Mouse (Mus musculus) intestine, postnatal 0 days (tissue): ENCODE results near the gene Flt3l. TPM values are rescaled to one million over a fixed set of nuclear protein-coding genes. Genes with fewer than 3 reads are reported as not detected.
"Not testable (repeated sequence)": the region's sequence is repeated elsewhere in the genome, so short reads cannot be mapped to it uniquely, and the experiment has no call there.

Experiments used
- ATAC-seq: fragments of 200-750 bp; cut with Nextera tagmentation; 2 replicates; pipeline ENCODE4 v1.8.0; 2017; ENCODE audit warnings: mild to moderate bottlenecking, moderate TSS enrichment, moderate library complexity
- H3K27ac ChIP-seq: fragments of 300-500 bp; sonication (generic); 2 replicates; pipeline ENCODE4 v1.5.1; 2014; ENCODE audit warnings: mild to moderate bottlenecking, low read depth, low read length, moderate library complexity
- H3K27me3 ChIP-seq: fragments of 300-500 bp; sonication (generic); replicated peaks from 2 replicates; pipeline ENCODE4 v1.6.1; 2014; ENCODE audit warnings: low read length, mixed read lengths; ENCODE audit not compliant: control insufficient read depth, insufficient read depth
- H3K36me3 ChIP-seq: fragments of 300-500 bp; sonication (generic); 2 replicates; pipeline ENCODE4 v1.6.1; 2014; ENCODE audit warnings: mild to moderate bottlenecking, moderate library complexity; ENCODE audit not compliant: control insufficient read depth, insufficient read depth
- H3K4me1 ChIP-seq: fragments of 300-500 bp; sonication (generic); replicated peaks from 2 replicates; pipeline ENCODE4 v1.6.1; 2014; ENCODE audit warnings: antibody characterized with exemption, low read length, mixed read lengths; ENCODE audit not compliant: control insufficient read depth, insufficient read depth
- H3K4me2 ChIP-seq: fragments of 300-500 bp; sonication (generic); replicated peaks from 2 replicates; pipeline ENCODE4 v1.6.1; 2014; ENCODE audit warnings: low read depth, mild to moderate bottlenecking, moderate library complexity
- H3K4me3 ChIP-seq: fragments of 300-500 bp; sonication (generic); 2 replicates; pipeline ENCODE4 v1.5.1; 2014; ENCODE audit warnings: low read depth, low read length
- H3K9ac ChIP-seq: fragments of 300-500 bp; sonication (generic); 2 replicates; pipeline ENCODE4 v1.6.1; 2014; ENCODE audit warnings: mild to moderate bottlenecking, low read depth, low read length
- H3K9me3 ChIP-seq: fragments of 300-500 bp; sonication (generic); 2 replicates; pipeline ENCODE4 v1.6.1; 2016; ENCODE audit warnings: mixed run types; ENCODE audit not compliant: control insufficient read depth
- CTCF ChIP-seq: sonication (generic); IDR thresholded peaks from 2 replicates; pipeline ENCODE4 v1.5.1; 2016; ENCODE audit warnings: low read depth, mild to moderate bottlenecking, control low read depth, antibody characterized with exemption, moderate library complexity
- WGBS: fragments of 180-500 bp; shearing (Covaris S2); extraction: QIAGEN DNeasy Blood & Tissue Kit; methylation state at CpG from one replicate; pipeline ENCODE4 v1.1.7; 2014; 5-methylcytosine and 5-hydroxymethylcytosine counted together
- polyA plus RNA-seq: library from polyadenylated mRNA; unstranded; fragments of >200 nt; fragmentation: Nextera tagmentation; extraction: Ambion mirVana; gene quantifications from 2 replicates; pipeline ENCODE4 v1.2.1, GENCODE M21; 2015

Flt3l gene
- polyA plus RNA-seq, 1 experiment from 2014 or later = 2.7 TPM

DNA sequence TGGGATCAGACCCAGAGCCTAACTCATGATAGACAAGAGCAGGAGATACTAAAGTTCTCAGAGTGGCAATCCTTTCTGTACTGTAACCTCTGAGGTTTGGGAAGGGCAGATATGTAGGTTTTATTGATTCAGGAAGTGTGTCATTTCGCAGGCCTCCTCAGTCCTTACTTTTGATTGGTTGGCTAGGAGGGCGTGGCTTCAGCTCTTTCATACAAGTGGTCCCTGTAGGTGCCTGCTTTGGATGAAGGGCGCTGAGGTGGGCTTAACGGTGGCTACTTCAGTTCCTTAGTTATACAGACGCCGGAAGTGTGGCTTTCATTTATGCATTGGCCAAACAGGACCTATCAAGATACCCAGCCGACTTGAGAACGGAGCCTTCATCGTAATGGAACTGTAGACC is 19.4 kb upstream of the Flt3l start:
- H3K27ac ChIP-seq = no peak overlapping the region

DNA sequence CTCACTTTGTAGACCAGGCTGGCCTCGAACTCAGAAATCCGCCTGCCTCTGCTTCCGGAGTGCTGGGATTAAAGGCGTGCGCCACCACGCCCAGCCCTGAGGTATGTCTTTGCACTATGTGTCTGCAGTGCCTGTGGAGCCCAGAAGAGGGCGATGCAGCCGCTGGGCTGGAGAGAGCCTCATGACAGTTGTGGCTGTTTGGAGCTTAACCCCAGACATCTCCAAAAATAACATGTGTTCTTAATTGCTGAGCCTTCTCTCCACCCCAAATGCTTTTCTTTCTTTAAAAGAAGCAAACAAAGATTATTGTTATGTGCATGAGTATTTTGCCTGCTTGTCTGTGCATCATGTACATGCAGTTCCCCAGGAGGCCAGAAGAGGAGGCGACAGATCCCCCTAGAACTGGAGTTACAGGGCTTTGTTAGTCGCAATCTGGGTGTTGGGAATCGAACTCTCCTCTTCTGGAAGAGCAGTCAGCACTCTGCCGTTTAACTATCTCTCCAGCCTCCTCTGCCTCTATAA is 18.8 kb upstream of the Flt3l start:
- peak; percentile 53 for ATAC-seq
- peak overlapping the region; percentile 72 for H3K4me3 ChIP-seq
- H3K27me3 ChIP-seq = no peaks in the 10 kb centered on the region
- no peaks in the 10 kb centered on the region for H3K9me3 ChIP-seq
- H3K9ac ChIP-seq = no peak overlapping the region
- peaks cover 29% of the 10 kb centered on the region for H3K36me3 ChIP-seq
- H3K4me1 ChIP-seq = peaks cover 8% of the 10 kb centered on the region; the same call in 1 of the 2 replicates
- 67% methylated on average over 12 of the region's 12 CpGs for WGBS
- peak; percentile 75 for TF ChIP-seq CTCF
- peak overlapping the region; percentile 68 for H3K4me2 ChIP-seq
- 0 out of 2 replicates have a peak overlapping the region, but pooled peaks have one; percentile 94 for H3K27ac ChIP-seq

More for the DNA sequence above, 19.4 kb upstream of the Flt3l start:
- Histone ChIP-seq H3K4me1 (peaks cover 6% of the 10 kb centered on the region; the same call in 1 of the 2 replicates), H3K9ac (no peak overlapping the region), H3K4me2 (no peak overlapping the region), H3K4me3 (no peak overlapping the region), H3K27me3 (no peaks in the 10 kb centered on the region), H3K36me3 (peaks cover 34% of the 10 kb centered on the region), H3K9me3 (no peaks in the 10 kb centered on the region)
- ATAC-seq = no peak
- WGBS = 84% methylated on average over 9 of the region's 9 CpGs
- TF ChIP-seq CTCF = no peak

DNA sequence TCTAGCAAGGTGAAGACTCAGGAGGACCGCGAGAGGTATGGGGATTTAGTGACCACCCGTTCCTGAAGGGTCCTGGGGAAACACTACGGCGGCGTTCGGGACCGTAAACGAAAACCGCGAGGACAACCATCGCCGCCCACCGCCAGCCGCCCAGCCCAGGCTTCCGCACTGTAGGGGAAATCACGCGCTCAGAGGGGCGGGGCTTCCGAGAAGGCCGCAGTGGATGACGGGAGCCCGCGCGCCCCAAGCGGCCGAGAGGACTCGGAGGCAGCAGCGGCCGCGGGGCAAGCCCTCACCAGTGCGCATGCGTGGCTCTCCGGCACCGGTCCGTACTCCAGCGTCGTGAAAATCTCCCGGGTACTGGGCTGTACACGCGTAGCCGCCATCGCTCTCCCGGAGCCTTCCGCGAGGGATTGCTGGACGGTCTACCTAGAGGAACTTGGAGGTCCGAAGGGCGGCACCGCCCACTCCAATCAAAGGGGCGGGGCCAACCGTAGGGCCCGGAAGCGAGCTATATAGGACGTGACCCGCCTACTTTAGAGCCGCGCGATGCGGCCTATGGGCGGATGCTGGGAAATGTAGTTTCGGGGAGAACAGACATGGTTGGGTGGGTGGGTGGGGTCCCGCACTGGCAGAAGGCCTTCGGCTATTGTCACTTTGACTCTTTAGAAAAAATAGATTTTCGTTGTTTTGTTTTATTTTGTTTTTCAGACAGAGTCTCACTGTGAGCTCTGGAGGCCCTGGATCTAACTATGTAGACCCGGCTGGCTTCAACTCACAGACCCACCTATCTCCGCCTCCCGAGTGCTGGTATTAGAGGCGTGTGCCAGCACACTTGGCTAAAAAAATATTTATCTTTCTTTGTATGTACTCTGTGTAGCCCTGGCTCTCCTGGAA is 18.1 kb upstream of the Flt3l start, which contains the start of the genes Pih1d1 and Aldh16a1:
TSS of gene Pih1d1 (plus strand) at position 208 of the 897 bp plus-strand sequence.
TSS of gene Aldh16a1 (minus strand) at position 489 of the 897 bp plus-strand sequence.
- H3K27ac ChIP-seq = peak within 1 kb of the TSS; percentile 94
- peak; percentile 92 for ATAC-seq
- H3K9ac ChIP-seq = peak within 1 kb of the TSS; percentile 85
- peaks cover 24% of the 10 kb centered on the region for H3K36me3 ChIP-seq
- H3K9me3 ChIP-seq = no peaks in the 10 kb centered on the region
- peak within 1 kb of the TSS; percentile 68 for H3K4me2 ChIP-seq
- 3% methylated on average over 69 of the region's 69 CpGs for WGBS
- TF ChIP-seq CTCF = peak; percentile 77
- H3K27me3 ChIP-seq = no peaks in the 10 kb centered on the region
- peak within 1 kb of the TSS; percentile 72 for H3K4me3 ChIP-seq
- peaks cover 8% of the 10 kb centered on the region; the same call in 1 of the 2 replicates for H3K4me1 ChIP-seq

DNA sequence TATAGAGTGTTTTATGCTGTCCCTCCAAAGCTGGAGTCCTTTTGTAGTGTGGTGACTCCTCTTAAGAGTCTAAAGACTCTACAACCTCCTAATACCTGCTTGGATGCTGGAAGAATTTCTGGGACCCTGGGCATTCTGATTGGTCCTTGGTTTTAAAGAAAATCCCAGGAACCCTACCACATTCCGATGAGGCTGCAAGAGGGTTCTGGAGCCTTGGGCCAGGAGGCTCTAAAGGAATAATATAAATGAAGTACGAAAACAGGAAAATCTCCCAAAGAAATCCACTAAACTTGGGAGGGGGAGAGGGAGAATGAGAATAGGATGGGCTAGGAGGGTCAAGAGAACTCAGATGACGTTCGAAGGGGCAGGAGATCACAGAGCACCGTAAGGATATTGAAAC is 17.4 kb upstream of the Flt3l start:
- 2% methylated on average over 5 of the region's 5 CpGs for WGBS
- Histone ChIP-seq H3K4me1 (peaks cover 8% of the 10 kb centered on the region; the same call in 1 of the 2 replicates), H3K27me3 (no peaks in the 10 kb centered on the region), H3K9ac (peak overlapping the region; percentile 85), H3K36me3 (peaks cover 23% of the 10 kb centered on the region), H3K4me3 (peak overlapping the region; percentile 72), H3K4me2 (peak overlapping the region; percentile 68), H3K27ac (peak overlapping the region; percentile 94), H3K9me3 (no peaks in the 10 kb centered on the region)
- ATAC-seq = no peak
- no peak for TF ChIP-seq CTCF

DNA sequence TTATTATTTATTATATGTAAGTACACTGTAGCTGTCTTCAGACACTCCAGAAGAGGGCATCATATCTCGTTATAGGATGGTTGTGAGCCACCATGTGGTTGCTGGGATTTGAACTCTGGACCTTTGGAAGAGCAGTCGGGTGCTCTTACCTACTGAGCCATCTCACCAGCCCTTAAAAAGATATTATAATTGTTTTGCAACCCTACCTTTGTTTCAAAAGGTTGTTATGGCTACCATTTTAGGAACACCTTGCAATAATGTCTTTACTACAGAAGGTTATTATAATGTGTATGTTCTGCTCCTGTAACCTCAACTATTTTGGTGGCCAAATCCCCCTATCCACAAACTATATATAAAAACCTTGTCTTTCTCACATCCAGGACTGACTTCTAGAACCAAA is 16.8 kb upstream of the Flt3l start:
- ATAC-seq, H3K27me3 ChIP-seq, H3K9me3 ChIP-seq, H3K4me1 ChIP-seq, H3K4me3 ChIP-seq, H3K27ac ChIP-seq: not testable (repeated sequence)
- Histone ChIP-seq H3K9ac (0 out of 2 replicates have a peak overlapping the region, but pooled peaks have one; percentile 85), H3K4me2 (peak overlapping the region; percentile 68), H3K36me3 (peaks cover 24% of the 10 kb centered on the region)
- TF ChIP-seq CTCF = peak; percentile 14; the same call in 1 of the 2 replicates
- WGBS = 66% methylated on average over 2 of the region's 2 CpGs

DNA sequence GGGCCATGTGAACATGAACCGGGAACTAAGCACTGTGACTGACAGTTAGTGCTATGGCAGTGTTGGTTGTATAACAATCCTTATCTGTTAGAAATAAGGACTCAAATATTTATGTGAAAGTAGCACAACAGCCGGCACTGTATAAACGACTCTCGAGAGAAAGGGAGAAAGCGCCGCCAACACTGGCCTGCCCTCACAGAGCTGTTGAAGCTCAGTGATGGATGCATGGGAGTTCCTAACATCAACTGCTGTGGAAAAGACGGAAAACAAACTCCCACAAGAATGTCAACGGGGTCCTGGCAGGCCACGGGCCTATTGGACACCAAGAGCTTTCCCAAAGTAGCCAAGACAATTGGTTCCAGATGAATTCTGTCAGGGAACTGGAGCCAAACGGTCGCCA is 15.1 kb upstream of the Flt3l start:
- no peak for TF ChIP-seq CTCF
- no peak overlapping the region for H3K27ac ChIP-seq
- no peak overlapping the region for H3K4me2 ChIP-seq
- H3K9me3 ChIP-seq = no peaks in the 10 kb centered on the region
- H3K27me3 ChIP-seq = no peaks in the 10 kb centered on the region
- no peak for ATAC-seq
- H3K4me1 ChIP-seq = peaks cover 8% of the 10 kb centered on the region; the same call in 1 of the 2 replicates
- no peak overlapping the region for H3K9ac ChIP-seq
- 44% methylated on average over 11 of the region's 11 CpGs for WGBS
- peaks cover 29% of the 10 kb centered on the region for H3K36me3 ChIP-seq
- H3K4me3 ChIP-seq = no peak overlapping the region
